Mouse (Mus musculus): ENCODE measurements around the gene E430018J23Rik.
"Not testable (repeated sequence)": the region's sequence is repeated elsewhere in the genome, so short reads cannot be mapped to it uniquely, and the experiment has no call there.

DNA sequence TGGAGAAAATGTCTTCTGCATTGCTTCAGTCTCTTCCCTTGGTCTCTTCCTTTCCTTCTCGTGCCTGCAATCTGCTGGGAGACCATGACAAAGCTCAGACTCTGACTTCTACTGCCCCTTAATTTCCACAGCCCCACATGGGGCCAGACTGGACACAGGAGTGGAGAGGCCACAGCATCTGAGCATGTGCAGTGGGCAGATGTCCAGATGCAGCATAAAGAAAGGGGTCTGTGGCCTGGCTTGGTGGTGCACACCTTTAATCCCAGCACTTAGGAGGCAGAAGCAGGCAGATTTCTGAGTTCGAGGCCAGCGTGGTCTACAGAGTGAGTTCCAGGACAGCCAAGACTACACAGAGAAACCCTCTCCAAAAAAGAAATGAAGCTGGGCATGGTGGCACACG is 7.9 kb downstream of the E430018J23Rik start:
- TF ChIP-seq POLR2A (IDR thresholded peaks at IDR 0.05; ENCODE audit: borderline replicate concordance, control insufficient read depth, low read depth, low read length); CTCF (IDR thresholded peaks at IDR 0.05; ENCODE audit: control insufficient read depth, insufficient read depth, low read length): not testable (repeated sequence)

Data from bone marrow, adult 2 months (tissue).